Mouse (Mus musculus): Measurements from ENCODE around the gene Aaed1.

The Aaed1 gene

DNA sequence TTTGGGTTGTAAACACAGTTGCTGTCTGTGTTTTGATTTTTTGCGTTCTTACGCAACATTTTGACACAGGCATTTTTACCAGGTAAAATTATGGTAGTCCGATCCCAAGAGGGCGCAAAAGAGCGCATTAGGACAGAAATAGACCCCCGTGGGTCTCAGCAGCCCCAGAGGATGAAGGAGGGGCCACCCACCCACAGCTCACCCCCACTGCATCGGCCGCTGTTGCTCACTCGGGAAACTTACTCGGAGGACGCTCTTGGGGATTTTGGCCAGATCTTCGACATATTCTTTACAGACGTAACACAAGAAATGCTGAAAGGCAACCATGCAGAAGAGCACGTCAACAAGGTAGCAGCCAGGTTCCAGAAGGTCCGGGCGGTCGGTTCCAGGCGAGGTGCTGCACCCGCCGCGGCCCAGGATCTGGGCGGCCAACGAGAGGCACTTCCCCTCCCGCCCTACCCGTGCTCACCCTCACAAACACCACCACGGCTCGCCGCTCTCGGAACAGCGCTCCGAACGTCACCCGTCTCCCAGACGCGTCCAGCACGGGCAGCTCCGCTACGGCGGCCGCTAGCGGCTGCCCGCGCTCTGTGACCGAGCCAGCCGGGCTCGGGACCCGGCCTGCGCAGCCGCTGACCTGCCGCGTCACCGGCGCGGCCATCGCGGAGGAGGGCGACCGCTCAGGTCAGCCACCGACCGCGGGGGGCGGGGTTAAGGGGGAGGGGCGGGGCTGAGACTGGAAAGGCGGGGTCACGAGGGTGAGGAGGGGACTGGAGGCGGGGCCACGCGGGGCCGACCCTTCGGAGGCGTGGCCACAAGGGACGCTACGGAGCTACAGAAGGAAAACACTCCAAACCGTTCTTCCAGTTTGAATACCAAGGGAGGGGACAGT lies at the start of gene Aaed1:
Gene Aaed1 (minus strand): TSS at position 687 of the 892 bp plus-strand sequence.
- in situ Hi-C loops (cut with MseI, MboI): no loop called here

- in situ Hi-C loops (cut with MseI, MboI): no loop called here
Observed at GRCm38 (mm10) chr13:64362139-64362538, 49.6 kb upstream of the Aaed1 start.

DNA sequence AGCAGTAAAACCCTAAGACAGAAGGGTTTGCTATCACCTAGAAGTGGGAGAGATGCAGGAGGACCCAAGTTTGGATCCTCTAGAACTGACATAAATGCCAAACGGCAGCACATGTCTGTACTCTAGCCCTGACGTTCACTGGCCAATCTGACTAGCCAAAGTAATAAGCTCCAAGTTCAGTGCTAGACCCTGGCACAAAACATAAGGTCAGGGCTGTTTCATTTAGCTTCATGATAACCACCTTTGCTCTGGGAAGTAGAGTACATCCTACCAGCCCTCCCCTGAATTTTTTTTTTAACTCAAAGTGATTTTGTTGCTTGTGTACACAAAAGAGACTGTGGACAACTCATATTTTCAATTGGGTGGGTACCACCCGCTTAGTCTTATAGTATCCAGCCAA lies 48.5 kb upstream of the Aaed1 start:
- in situ Hi-C loops (cut with MseI, MboI): no loop called here

DNA sequence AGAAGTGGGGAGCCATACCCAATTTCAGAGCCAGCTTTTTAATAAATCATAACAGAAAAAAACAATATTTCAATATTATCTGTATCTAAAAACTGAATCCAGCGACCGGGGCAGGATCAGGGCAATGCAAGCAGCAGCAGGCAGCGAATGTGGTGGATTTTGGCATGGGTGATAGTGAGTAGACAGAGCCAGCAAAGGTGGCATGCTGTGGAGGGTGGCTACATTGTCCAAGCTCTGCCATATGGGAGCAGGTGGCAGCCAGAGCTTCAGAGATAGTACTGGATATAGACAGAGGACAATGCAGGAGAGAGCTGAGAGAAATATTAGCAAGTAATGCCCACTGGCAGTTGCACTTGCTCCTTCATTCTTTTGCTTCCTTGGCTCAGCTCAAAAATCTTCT lies 47.2 kb upstream of the Aaed1 start:
- in situ Hi-C loops (cut with MseI, MboI): no loop called here

- in situ Hi-C loops (cut with MseI, MboI): no loop called here
Observed at GRCm38 (mm10) chr13:64358476-64358875, 46.0 kb upstream of the Aaed1 start.

- in situ Hi-C loops (cut with MseI, MboI): no loop called here
Observed at GRCm38 (mm10) chr13:64357389-64357788, 44.9 kb upstream of the Aaed1 start.

- in situ Hi-C loops (cut with MseI, MboI): loop anchor here in 1 of 2 experiments (25.0 kb wide), 1 partner anchor 213 kb away; no protein-coding TSS in a partner anchor
Observed at GRCm38 (mm10) chr13:64349474-64349873, 37.0 kb upstream of the Aaed1 start.

DNA sequence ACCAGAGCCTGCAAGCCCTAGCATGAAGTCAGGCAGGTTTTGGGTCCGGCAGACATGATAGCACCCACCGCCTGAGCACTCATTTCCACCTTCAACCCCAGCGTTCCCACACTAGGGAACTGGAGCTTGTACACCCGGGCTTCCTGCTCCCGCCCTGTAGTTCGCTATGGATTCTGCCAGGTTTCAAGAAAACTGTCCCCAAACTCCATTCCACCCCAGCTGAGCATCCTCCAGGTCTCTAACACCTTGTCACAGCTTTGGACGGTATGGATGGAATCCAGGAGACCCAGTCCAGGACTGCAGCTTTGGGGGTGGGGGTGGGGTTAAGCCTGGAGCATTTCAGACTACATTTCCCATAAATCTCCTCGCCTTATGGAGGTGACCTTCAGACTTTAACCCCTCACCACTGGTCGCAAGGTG lies 31.6 kb upstream of the Aaed1 start:
- in situ Hi-C loops (cut with MseI, MboI): loop anchor here in 1 of 2 experiments (25.0 kb wide), 1 partner anchor 218 kb away; no protein-coding TSS in a partner anchor

DNA sequence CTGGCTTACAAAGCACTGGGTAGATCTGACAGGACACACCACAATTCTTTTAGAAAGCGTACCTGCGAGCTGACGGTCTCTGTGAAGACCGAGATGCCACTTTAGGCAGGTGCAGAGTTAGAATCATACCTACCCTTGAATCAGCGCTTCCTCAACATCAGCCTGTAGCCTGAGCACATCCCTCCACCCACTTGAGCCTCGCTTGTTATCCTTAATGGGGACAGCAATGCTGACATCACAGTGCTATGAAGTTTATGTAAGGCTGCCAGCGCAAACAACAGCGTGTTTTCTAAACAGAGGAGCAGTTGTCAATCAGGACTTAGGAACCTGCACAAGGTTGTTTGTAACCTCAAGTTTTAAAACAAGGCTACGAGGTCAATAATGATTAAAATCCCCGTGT lies 31.1 kb upstream of the Aaed1 start:
- in situ Hi-C loops (cut with MseI, MboI): loop anchor here in 1 of 2 experiments (25.0 kb wide), 1 partner anchor 219 kb away; no protein-coding TSS in a partner anchor

- in situ Hi-C loops (cut with MseI, MboI): loop anchor here in 1 of 2 experiments (25.0 kb wide), 1 partner anchor 227 kb away; no protein-coding TSS in a partner anchor
Observed at GRCm38 (mm10) chr13:64335546-64336132, 23.1 kb upstream of the Aaed1 start.

DNA sequence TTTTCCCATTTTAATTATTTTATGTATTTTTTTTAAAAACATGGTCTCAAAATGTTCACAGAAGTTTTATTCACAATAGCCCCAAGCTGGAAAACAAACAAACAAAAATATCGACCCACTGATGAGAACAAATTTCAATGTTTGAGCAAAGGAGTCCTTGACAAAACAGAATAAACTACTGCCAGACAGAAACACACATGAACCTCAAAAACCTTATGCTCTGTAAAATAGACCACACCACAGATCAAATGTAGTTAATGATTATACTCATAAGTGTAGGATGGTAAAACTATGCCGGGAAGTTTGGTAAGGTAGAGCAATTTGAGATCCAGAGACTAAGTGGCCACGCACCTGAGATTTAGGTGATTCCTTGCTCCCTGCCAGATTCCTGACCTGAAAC lies 20.6 kb upstream of the Aaed1 start:
- in situ Hi-C loops (cut with MseI, MboI): loop anchor here in 1 of 2 experiments (25.0 kb wide), 1 partner anchor 229 kb away; no protein-coding TSS in a partner anchor

DNA sequence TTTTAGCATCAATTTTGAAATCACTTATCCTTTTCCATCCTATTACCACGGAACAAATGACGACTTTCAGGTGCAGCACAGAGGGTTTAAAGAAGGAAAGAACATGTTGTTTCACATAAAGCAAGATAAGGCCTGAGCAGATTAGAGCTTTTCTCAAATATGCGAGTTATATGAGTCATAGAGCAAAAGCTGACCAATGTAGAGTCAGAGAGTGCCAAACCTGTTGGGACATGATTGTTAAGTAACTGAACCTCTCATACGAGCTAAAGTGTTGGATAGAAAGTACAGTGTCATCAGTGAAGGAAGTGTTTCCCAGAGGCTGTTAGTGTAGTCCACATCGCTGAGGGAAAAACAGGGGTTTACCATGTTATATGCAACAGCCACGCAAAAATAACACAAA lies 19.8 kb upstream of the Aaed1 start:
- in situ Hi-C loops (cut with MseI, MboI): loop anchor here in 1 of 2 experiments (25.0 kb wide), 1 partner anchor 230 kb away; no protein-coding TSS in a partner anchor

DNA sequence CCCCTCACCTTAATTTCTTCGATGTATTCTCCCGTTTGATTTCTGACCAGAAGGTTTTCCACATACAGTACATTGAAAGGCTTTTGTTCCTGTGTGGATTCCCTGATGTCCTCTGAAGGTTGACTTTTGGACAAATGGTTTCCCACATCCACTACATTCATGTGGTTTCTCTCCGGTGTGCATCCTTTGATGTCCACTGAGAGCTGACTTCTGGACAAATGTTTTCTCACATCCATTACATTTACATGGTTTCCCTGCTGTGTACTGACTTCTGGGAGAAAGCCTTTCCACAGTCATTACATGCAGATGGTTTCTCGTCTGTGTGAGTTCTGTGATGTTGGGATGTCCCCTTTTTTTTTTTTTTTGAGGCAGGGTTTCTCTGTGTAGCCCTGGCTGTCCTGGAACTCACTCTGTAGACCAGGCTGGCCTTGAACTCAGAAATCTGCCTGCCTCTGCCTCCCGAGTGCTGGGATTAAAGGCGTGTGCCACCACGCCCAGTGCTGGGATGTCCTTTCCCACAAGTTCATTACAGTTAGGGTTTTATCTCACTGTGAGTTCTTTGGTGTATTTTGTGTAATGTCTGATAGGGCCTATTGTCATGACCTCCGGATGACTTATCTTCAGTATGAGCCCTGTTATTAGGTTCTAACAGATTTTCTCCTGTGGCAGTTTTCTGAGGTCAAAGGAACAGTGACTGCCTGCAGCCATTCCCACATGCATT lies 10.2 kb upstream of the Aaed1 start:
- in situ Hi-C loops (cut with MseI, MboI): no loop called here

GRCm38 (mm10) chr13:64320334-64320733 lies 7.8 kb upstream of the Aaed1 start:
- in situ Hi-C loops (cut with MseI, MboI): no loop called here

DNA sequence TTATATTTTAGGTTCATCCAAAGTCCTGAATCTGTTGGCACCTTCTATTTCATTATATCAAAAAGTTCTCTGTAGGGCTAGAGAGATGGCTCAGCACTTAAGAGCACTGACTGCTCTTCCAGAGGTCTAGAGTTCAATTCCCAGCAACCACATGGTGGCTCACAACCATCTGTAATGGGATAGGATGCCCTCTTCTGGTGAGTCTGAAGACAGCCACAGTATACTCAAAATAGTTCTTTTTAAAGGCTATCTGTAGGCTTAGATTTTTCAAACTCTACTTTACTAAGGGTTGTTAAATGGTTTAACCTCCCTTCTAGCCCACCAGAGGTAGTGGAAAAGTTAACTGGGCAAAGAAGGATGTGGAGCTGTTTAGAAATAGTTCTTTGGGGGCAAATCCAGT lies 7.3 kb upstream of the Aaed1 start:
- in situ Hi-C loops (cut with MseI, MboI): loop anchor here (5.0 kb wide), 2 partner anchors 113 to 123 kb away; partner anchors contain the start of gene Cdk20 (in 1 of the 2)

DNA sequence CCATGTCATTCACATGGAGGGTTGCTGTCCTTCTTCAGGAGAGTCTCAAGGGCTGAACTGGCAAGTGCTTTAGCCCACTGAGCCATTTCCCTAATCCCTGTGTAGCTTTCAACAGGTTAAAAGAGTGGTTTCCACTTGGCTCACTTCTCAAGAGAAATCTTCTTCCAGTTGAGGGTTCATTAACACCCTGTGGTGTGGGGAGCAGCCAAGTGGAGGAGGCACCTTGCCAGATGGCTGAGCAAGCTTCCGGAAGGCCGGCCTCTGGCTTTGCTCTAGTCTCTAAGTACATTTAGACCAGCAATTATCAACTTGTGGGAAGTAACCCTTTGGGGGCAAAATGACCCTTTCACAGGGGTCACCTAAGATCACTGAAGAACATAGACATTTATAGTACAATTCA lies 5.8 kb upstream of the Aaed1 start:
- in situ Hi-C loops (cut with MseI, MboI): loop anchor here (5.0 kb wide), 2 partner anchors 114 to 124 kb away; partner anchors contain the start of gene Cdk20 (in 1 of the 2)

- in situ Hi-C loops (cut with MseI, MboI): loop anchor here (5.0 kb wide), 2 partner anchors 117 to 127 kb away; partner anchors contain the start of gene Cdk20 (in 1 of the 2)
Observed at GRCm38 (mm10) chr13:64315483-64316050, 3.1 kb upstream of the Aaed1 start.

DNA sequence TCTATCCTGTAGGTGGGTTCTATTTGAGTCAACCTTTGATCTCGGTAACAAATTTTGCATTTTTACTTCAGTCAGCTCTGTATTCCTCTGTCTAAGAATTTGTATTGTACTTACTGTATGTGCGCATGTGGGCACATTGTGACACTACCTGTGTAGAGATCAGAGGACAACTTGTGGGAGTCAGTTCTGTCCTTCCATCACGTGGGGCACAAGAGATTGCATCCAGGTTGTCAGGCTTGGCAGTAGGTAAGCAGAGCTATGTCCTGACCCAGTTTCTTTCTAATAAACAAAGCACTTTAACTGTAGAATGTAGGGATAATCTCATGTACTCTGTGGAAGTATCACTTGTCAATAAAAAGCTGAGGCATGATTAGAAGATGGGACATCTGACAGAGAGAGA lies 1.5 kb upstream of the Aaed1 start:
- in situ Hi-C loops (cut with MseI, MboI): no loop called here

DNA sequence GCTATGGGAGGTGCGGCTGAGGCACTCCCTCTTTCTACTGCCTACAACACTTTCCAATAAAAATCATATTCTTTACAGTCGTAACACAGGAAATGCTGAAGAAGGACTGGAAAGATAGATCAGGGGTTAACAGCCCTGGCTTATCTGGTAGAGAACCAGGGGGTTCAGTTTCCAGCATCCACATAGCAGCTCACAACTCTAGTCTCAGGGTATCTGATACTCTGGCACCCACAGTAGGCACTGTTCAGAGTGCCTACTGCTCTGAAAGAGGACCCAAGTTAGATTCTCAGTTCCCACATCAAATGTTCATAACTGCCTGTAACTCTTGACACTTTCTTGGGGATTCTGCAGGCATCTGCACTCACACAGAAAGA lies 393 bp upstream of the Aaed1 start:
- in situ Hi-C loops (cut with MseI, MboI): no loop called here

GRCm38 (mm10) chr13:64311266-64311665 lies 1.2 kb downstream of the Aaed1 start:
- in situ Hi-C loops (cut with MseI, MboI): no loop called here

- in situ Hi-C loops (cut with MseI, MboI): no loop called here
Observed at GRCm38 (mm10) chr13:64310585-64310984, 1.9 kb downstream of the Aaed1 start.
